Mouse (Mus musculus) erythroid progenitor cell, adult 5-6 weeks (primary cell): ENCODE results near the gene Obox3. TPM values are rescaled to one million over a fixed set of nuclear protein-coding genes. Genes with fewer than 3 reads are reported as not detected.
"Not testable (repeated sequence)": the region's sequence is repeated elsewhere in the genome, so short reads cannot be mapped to it uniquely, and the experiment has no call there.

ENCODE experiments used
- ATAC-seq: replicated peaks from 2 replicates; pipeline ENCODE4 v1.8.0; 2016; ENCODE audit warnings: moderate number of reproducible peaks, mild to moderate bottlenecking, moderate TSS enrichment, inconsistent platforms; ENCODE audit not compliant: poor library complexity, low FRiP score, severe bottlenecking
- total RNA-seq, 2 experiments: library from RNA; stranded (forward) in 1 of 2; stranded (reverse) in 1 of 2; fragments of 150-400 nt in 1 of 2; fragments of 186-747, 209-891 nt in 1 of 2; gene quantifications; 2 replicates each; pipeline versions ENCODE4 v1.2.3 to v1.2.4; 2015 to 2017; ENCODE audit warnings: low replicate concordance in 2 of 2

Gene Obox3
- total RNA-seq (2015; ENCODE audit: low replicate concordance) = not detected in 2 replicates
- not detected in 2 replicates for total RNA-seq (2017; ENCODE audit: low replicate concordance)

DNA sequence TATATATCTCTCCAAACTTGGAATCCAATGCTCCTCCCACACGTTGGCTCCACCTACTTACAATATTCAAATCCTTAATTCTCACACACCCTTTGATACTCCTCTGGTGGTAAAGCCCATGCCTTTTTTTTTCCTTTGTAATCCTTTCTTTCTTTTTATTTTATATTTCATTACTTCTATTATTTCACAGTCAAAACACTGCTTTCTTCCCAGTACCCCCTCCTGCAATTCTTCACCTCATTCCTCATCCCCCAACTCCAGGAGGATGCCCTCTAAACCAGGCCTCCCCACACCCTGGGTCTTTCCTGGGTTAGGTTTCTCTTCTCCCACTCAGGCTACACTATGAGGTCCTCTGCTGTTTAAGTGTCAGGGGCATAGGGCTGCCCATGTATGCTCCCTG, at the start of gene Obox3:
Gene Obox3, minus strand, starts transcription at position 101 of the 400 bp plus-strand sequence.
- not testable (repeated sequence) for ATAC-seq

GRCm38 (mm10) chr7:15509411-15509810, 130.3 kb downstream of the Obox3 start:
- not testable (repeated sequence) for ATAC-seq

Other genes starting within 250 kb of the Obox3 start
- gene Obox5, start 110.2 kb upstream of the Obox3 start, total RNA-seq (2015; ENCODE audit: low replicate concordance) = not detected in 2 replicates
- gene Obox5, start 110.2 kb upstream of the Obox3 start, total RNA-seq (2017; ENCODE audit: low replicate concordance) = not detected in 2 replicates
- gene Obox6, start 199.8 kb upstream of the Obox3 start, total RNA-seq (2015; ENCODE audit: low replicate concordance) = not detected in 2 replicates
- not detected in 2 replicates for gene Obox6, start 199.8 kb upstream of the Obox3 start, total RNA-seq (2017; ENCODE audit: low replicate concordance)
- gene Crx, start 240.1 kb upstream of the Obox3 start, total RNA-seq (2015; ENCODE audit: low replicate concordance) = not detected in 2 replicates
- gene Crx, start 240.1 kb upstream of the Obox3 start, total RNA-seq (2017; ENCODE audit: low replicate concordance) = not detected in 2 replicates
- gene Crxos, start 242.7 kb upstream of the Obox3 start, total RNA-seq (2015; ENCODE audit: low replicate concordance) = not detected in 2 replicates
- not detected in 2 replicates for gene Crxos, start 242.7 kb upstream of the Obox3 start, total RNA-seq (2017; ENCODE audit: low replicate concordance)